Mouse (Mus musculus) forebrain, embryonic 16.5 days (tissue): ENCODE data around the gene Neurl2. TPM values are rescaled to one million over a fixed set of nuclear protein-coding genes. Genes with fewer than 3 reads are reported as not detected.
A peak's percentile ranks its signal among the peaks of the same experiment; 100 is the strongest.

ENCODE experiments used
- ATAC-seq: fragments of 200-750 bp; cut with Nextera tagmentation; 2 replicates; pipeline ENCODE4 v1.8.0; 2017; ENCODE audit warnings: mild to moderate bottlenecking, moderate library complexity
- H3K27ac ChIP-seq: fragments of 300-500 bp; sonication (generic); 2 replicates; pipeline ENCODE4 v1.5.1; 2014; ENCODE audit warnings: low read length, control low read depth
- H3K27me3 ChIP-seq: fragments of 300-500 bp; sonication (generic); replicated peaks from 2 replicates; pipeline ENCODE4 v1.6.1; 2014; ENCODE audit warnings: low read length; ENCODE audit not compliant: control insufficient read depth, insufficient read depth
- H3K36me3 ChIP-seq: fragments of 300-500 bp; sonication (generic); 2 replicates; pipeline ENCODE4 v1.6.1; 2014; ENCODE audit not compliant: control insufficient read depth, insufficient read depth
- H3K4me1 ChIP-seq: fragments of 300-500 bp; sonication (generic); replicated peaks from 2 replicates; pipeline ENCODE4 v1.6.1; 2014; ENCODE audit warnings: low read length; ENCODE audit not compliant: control insufficient read depth, insufficient read depth
- H3K4me2 ChIP-seq: fragments of 300-500 bp; sonication (generic); 2 replicates; pipeline ENCODE4 v1.6.1; 2014; ENCODE audit warnings: mild to moderate bottlenecking, low read length, control low read depth
- H3K4me3 ChIP-seq: fragments of 300-500 bp; sonication (generic); replicated peaks from 2 replicates; pipeline ENCODE4 v1.5.1; 2014; ENCODE audit warnings: mild to moderate bottlenecking, low read length, control low read depth
- H3K9ac ChIP-seq: fragments of 300-500 bp; sonication (generic); replicated peaks from 2 replicates; pipeline ENCODE4 v1.6.1; 2014; ENCODE audit warnings: low read depth, low read length, control low read depth
- H3K9me3 ChIP-seq: fragments of 300-500 bp; sonication (generic); 2 replicates; pipeline ENCODE4 v1.6.1; 2016; ENCODE audit warnings: low read length; ENCODE audit not compliant: control insufficient read depth
- WGBS: fragments of 180-500 bp; shearing (Covaris S2); extraction: QIAGEN DNeasy Blood & Tissue Kit; methylation state at CpG from one replicate; pipeline ENCODE4 v1.1.7; 2014; 5-methylcytosine and 5-hydroxymethylcytosine counted together
- polyA plus RNA-seq: library from polyadenylated mRNA; unstranded; fragments of >200 nt; fragmentation: Nextera tagmentation; extraction: Ambion mirVana; gene quantifications from 2 replicates; pipeline ENCODE4 v1.2.1, GENCODE M21; 2015

Neurl2 gene
- polyA plus RNA-seq, 1 experiment from 2014 or later, result 7.0 TPM

DNA sequence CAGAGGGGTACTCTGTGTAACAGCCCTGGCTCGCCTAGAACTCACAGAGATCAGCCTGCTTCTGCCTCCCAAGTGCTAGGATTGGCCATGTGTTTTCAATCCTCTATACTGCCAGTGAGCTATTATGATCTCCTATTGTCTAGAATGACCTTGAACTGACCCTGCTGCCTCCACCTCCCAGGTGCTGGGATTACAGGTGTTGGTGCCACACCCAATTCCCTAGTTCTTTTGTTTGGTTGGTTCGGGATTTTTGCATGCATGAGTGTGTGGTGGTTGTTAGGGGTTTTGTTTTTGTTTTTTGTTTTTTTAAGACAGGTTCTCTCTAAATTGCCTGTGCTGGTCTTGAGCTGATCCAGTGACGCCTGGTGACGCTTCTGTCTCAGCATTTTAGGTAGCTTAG, 9.3 kb downstream of the Neurl2 start:
- Histone ChIP-seq H3K4me2 (peak overlapping the region; percentile 65), H3K27me3 (no peaks in the 10 kb centered on the region), H3K27ac (no peak overlapping the region), H3K9me3 (no peaks in the 10 kb centered on the region), H3K4me3 (no peak overlapping the region), H3K4me1 (peaks cover 14% of the 10 kb centered on the region), H3K9ac (no peak overlapping the region), H3K36me3 (peaks cover 28% of the 10 kb centered on the region)
- 93% methylated on average over 4 of the region's 4 CpGs for WGBS
- no peak for ATAC-seq

DNA sequence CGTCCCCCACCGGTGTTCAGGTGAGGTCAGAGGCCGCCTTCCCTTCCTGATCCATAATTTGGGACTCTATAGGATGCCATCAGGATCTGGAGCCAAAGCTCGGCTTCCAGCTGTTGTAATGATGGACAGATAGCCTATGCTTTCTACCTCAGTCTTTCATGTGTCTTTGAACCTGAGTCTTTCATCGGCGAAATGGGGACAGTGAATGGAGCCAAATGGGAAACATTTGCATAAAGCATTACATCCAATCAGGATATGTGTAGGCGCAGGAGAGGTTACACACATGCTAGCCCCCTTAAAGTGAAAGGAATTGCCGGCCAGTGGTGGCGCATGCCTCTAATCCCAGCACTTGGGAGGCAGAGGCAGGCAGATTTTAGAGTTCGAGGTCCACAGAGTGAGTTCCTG, 10.1 kb downstream of the Neurl2 start:
- Histone ChIP-seq H3K4me1 (peaks cover 14% of the 10 kb centered on the region), H3K9me3 (no peaks in the 10 kb centered on the region), H3K27ac (peak overlapping the region; percentile 83), H3K4me2 (peak overlapping the region; percentile 65), H3K27me3 (no peaks in the 10 kb centered on the region), H3K4me3 (peak overlapping the region; percentile 67), H3K36me3 (peaks cover 27% of the 10 kb centered on the region), H3K9ac (peak overlapping the region; percentile 73)
- WGBS, result 3% methylated on average over 10 of the region's 10 CpGs
- ATAC-seq, result peak; percentile 64

DNA sequence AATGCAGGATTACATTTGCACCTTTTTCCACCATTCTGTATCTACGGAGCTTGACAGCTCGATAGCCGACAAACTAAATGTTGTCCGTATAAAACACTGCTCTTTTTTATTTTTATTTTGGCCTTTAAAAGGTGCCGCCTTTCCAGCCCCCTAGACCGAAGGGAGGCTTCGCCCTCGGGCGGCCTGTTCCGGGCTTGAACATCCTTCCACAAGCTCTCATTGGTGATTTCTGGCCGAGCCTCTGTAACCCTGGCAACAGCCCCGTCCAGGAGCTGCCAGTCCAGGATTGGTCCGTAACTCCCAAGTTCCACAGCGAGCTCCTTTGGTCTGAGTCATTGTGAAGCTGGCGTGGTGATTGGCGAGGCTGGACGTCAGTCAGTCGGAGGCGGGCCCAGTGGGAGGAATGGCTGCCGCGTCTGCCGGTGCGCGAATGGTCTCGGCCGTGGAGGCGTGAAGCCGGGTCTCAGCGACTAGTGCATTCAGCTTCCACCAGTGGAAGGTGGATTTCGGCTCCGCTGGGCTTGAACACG, 10.6 kb downstream of the Neurl2 start, which contains the start of gene Zswim1:
Gene Zswim1 (plus strand): TSS at position 51 of the 530 bp plus-strand sequence.
- H3K4me2 ChIP-seq, result peak within 1 kb of the TSS; percentile 65
- peak; percentile 100 for ATAC-seq

GRCm38 (mm10) chr2:164821060-164821459, 12.2 kb downstream of the Neurl2 start:
- no peaks in the 10 kb centered on the region for H3K27me3 ChIP-seq
- no peak for ATAC-seq
- peaks cover 18% of the 10 kb centered on the region for H3K36me3 ChIP-seq
- no peak overlapping the region for H3K4me3 ChIP-seq
- no peak overlapping the region for H3K9ac ChIP-seq
- no peak overlapping the region for H3K27ac ChIP-seq
- 89% methylated on average over 6 of the region's 6 CpGs for WGBS
- H3K4me2 ChIP-seq, result no peak overlapping the region
- peaks cover 14% of the 10 kb centered on the region for H3K4me1 ChIP-seq
- H3K9me3 ChIP-seq, result no peaks in the 10 kb centered on the region

More for the DNA sequence above, 10.6 kb downstream of the Neurl2 start, which contains the start of gene Zswim1:
- Histone ChIP-seq H3K4me3 (peak within 1 kb of the TSS; percentile 67), H3K27me3 (no peaks in the 10 kb centered on the region), H3K4me1 (peaks cover 14% of the 10 kb centered on the region), H3K36me3 (peaks cover 23% of the 10 kb centered on the region), H3K9ac (peak within 1 kb of the TSS; percentile 73), H3K9me3 (no peaks in the 10 kb centered on the region), H3K27ac (peak within 1 kb of the TSS; percentile 83)
- under 1% methylated on average over 32 of the region's 32 CpGs for WGBS

DNA sequence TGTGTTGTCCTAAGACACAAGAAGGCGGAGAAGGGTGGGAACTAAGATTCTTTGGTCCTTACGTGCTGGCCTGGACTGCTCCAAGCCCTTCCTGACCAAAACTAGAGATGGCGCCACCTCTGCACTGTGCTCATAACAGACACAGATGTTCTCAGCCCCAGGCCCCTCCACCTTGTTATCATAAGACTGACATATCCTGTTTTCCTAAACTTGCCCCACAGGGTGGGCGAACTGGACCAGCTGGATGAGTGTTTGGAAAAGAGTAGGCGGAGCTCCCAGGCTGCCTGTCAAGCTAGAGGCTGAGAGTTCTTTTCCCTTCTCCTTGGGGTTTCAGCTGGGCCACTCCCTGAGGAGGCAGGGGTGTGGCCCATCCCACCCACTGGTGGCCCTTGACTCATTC, 15.6 kb downstream of the Neurl2 start:
- H3K36me3 ChIP-seq, result peaks cover 10% of the 10 kb centered on the region
- H3K9ac ChIP-seq, result no peak overlapping the region
- H3K4me3 ChIP-seq, result no peak overlapping the region
- H3K4me2 ChIP-seq, result no peak overlapping the region
- no peaks in the 10 kb centered on the region for H3K9me3 ChIP-seq
- WGBS, result 81% methylated on average over 5 of the region's 5 CpGs
- H3K27ac ChIP-seq, result no peak overlapping the region
- H3K27me3 ChIP-seq, result no peaks in the 10 kb centered on the region
- peaks cover 6% of the 10 kb centered on the region for H3K4me1 ChIP-seq
- ATAC-seq, result no peak

GRCm38 (mm10) chr2:164817206-164817605, 16.1 kb downstream of the Neurl2 start:
- no peak overlapping the region for H3K4me2 ChIP-seq
- H3K9me3 ChIP-seq, result no peaks in the 10 kb centered on the region
- H3K4me1 ChIP-seq, result peaks cover 2% of the 10 kb centered on the region
- H3K9ac ChIP-seq, result no peak overlapping the region
- no peaks in the 10 kb centered on the region for H3K27me3 ChIP-seq
- no peak for ATAC-seq
- H3K27ac ChIP-seq, result no peak overlapping the region
- H3K36me3 ChIP-seq, result peaks cover 10% of the 10 kb centered on the region
- 94% methylated on average over 6 of the region's 6 CpGs for WGBS
- no peak overlapping the region for H3K4me3 ChIP-seq

- H3K9ac ChIP-seq, result no peak overlapping the region
- no peaks in the 10 kb centered on the region for H3K4me1 ChIP-seq
- no peaks in the 10 kb centered on the region for H3K9me3 ChIP-seq
- H3K27ac ChIP-seq, result no peak overlapping the region
- H3K4me2 ChIP-seq, result no peak overlapping the region
- peaks cover 6% of the 10 kb centered on the region; the same call in 1 of the 2 replicates for H3K36me3 ChIP-seq
- ATAC-seq, result no peak
- H3K27me3 ChIP-seq, result no peaks in the 10 kb centered on the region
- H3K4me3 ChIP-seq, result no peak overlapping the region
- 92% methylated on average over 8 of the region's 8 CpGs for WGBS
Measured at GRCm38 (mm10) chr2:164815821-164816220, 17.4 kb downstream of the Neurl2 start.

- Histone ChIP-seq H3K36me3 (peaks cover 6% of the 10 kb centered on the region; the same call in 1 of the 2 replicates), H3K27ac (no peak overlapping the region), H3K27me3 (no peaks in the 10 kb centered on the region), H3K4me1 (no peaks in the 10 kb centered on the region), H3K9ac (no peak overlapping the region), H3K9me3 (no peaks in the 10 kb centered on the region), H3K4me2 (no peak overlapping the region), H3K4me3 (no peak overlapping the region)
- ATAC-seq, result no peak
- WGBS, result 90% methylated on average over 5 of the region's 5 CpGs
Measured at GRCm38 (mm10) chr2:164815348-164815747, 17.9 kb downstream of the Neurl2 start.

DNA sequence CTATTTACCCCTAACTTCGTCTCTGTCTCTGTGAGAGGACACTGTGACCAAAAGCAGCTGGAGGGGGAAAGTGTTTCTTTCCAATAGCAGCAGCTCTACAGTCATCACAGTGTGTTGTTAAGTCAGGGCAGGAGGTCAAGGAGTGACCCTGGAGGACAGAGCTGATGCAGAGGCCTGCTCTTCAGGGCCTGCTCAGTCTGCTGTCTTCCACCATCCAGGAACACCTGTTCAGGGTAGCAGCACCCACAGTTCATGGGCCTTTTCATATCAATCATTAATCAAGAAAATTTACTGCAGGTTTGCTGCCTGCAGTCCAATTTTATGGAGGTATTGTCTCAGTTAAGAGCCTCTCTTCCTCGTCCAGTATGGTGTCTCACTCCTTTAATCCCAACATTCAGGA, 19.7 kb downstream of the Neurl2 start:
- no peaks in the 10 kb centered on the region for H3K9me3 ChIP-seq
- 54% methylated on average over 2 of the region's 2 CpGs for WGBS
- no peaks in the 10 kb centered on the region for H3K4me1 ChIP-seq
- no peak overlapping the region for H3K9ac ChIP-seq
- peaks cover 3% of the 10 kb centered on the region; the same call in 1 of the 2 replicates for H3K36me3 ChIP-seq
- no peak overlapping the region for H3K4me3 ChIP-seq
- H3K4me2 ChIP-seq, result no peak overlapping the region
- no peak for ATAC-seq
- no peaks in the 10 kb centered on the region for H3K27me3 ChIP-seq
- no peak overlapping the region for H3K27ac ChIP-seq

- Histone ChIP-seq H3K9ac (no peak overlapping the region), H3K4me3 (no peak overlapping the region), H3K27me3 (no peaks in the 10 kb centered on the region), H3K4me1 (peaks cover 32% of the 10 kb centered on the region), H3K27ac (no peak overlapping the region), H3K4me2 (no peak overlapping the region), H3K36me3 (no peaks in the 10 kb centered on the region), H3K9me3 (no peaks in the 10 kb centered on the region)
- ATAC-seq, result no peak
- 83% methylated on average over 7 of the region's 7 CpGs for WGBS
Measured at GRCm38 (mm10) chr2:164806614-164807013, 26.6 kb downstream of the Neurl2 start.
